Mouse (Mus musculus): ENCODE data around the gene Dync2h1. TPM values are rescaled to one million over a fixed set of nuclear protein-coding genes. Genes with fewer than 3 reads are reported as not detected.

Dync2h1 gene
- total RNA-seq, 2 experiments from 2014 or later, result 1.5 to 2.2 TPM

Other genes starting within 250 kb of the Dync2h1 start
- 10 to 100 TPM; 55.8 to 61.7 TPM for gene Dcun1d5, start 74 bp upstream of the Dync2h1 start, total RNA-seq (2021)
- gene Mmp13, start 88.1 kb upstream of the Dync2h1 start, total RNA-seq (2021), result under 1 TPM; 0.26 to 0.50 TPM
- gene Mmp12, start 159.9 kb upstream of the Dync2h1 start, total RNA-seq (2021), result under 1 TPM; 0.62 to 0.70 TPM
- not detected for gene Mmp1b, start 203.6 kb upstream of the Dync2h1 start, total RNA-seq (2021)